Mouse (Mus musculus) embryonic facial prominence, embryonic 13.5 days (tissue): Measurements from ENCODE around the gene Lad1. TPM values are rescaled to one million over a fixed set of nuclear protein-coding genes. Genes with fewer than 3 reads are reported as not detected.
A peak's percentile ranks its signal among the peaks of the same experiment; 100 is the strongest.

Source experiments
- ATAC-seq: fragments of 200-750 bp; cut with Nextera tagmentation; 2 replicates; pipeline ENCODE4 v1.8.0; 2017; ENCODE audit warnings: low read depth; ENCODE audit not compliant: insufficient number of reproducible peaks, insufficient read depth, low FRiP score, low TSS enrichment
- H3K27ac ChIP-seq: fragments of 300-500 bp; sonication (generic); 2 replicates; pipeline ENCODE4 v1.5.1; 2015; ENCODE audit warnings: moderate library complexity, mild to moderate bottlenecking, inconsistent platforms
- H3K27me3 ChIP-seq: fragments of 300-500 bp; sonication (generic); 2 replicates; pipeline ENCODE4 v1.6.1; 2015; ENCODE audit warnings: mild to moderate bottlenecking, inconsistent platforms
- H3K36me3 ChIP-seq: fragments of 300-500 bp; sonication (generic); 2 replicates; pipeline ENCODE4 v1.6.1; 2015; ENCODE audit warnings: mild to moderate bottlenecking, inconsistent platforms
- H3K4me1 ChIP-seq: fragments of 300-500 bp; sonication (generic); 2 replicates; pipeline ENCODE4 v1.6.1; 2015; ENCODE audit warnings: inconsistent platforms
- H3K4me2 ChIP-seq: fragments of 300-500 bp; sonication (generic); 2 replicates; pipeline ENCODE4 v1.6.1; 2015; ENCODE audit warnings: moderate library complexity, mild to moderate bottlenecking, inconsistent platforms
- H3K4me3 ChIP-seq: fragments of 300-500 bp; sonication (generic); 2 replicates; pipeline ENCODE4 v1.5.1; 2015; ENCODE audit warnings: mild to moderate bottlenecking, inconsistent platforms
- H3K9ac ChIP-seq: fragments of 300-500 bp; sonication (generic); 2 replicates; pipeline ENCODE4 v1.6.1; 2015; ENCODE audit warnings: mild to moderate bottlenecking, inconsistent platforms
- H3K9me3 ChIP-seq: fragments of 300-500 bp; sonication (generic); 2 replicates; pipeline ENCODE4 v1.6.1; 2016; ENCODE audit warnings: inconsistent platforms
- WGBS: fragments of 180-500 bp; shearing (Covaris S2); methylation state at CpG from one replicate; pipeline ENCODE4 v1.1.7; 2015; ENCODE audit warnings: mixed read lengths; 5-methylcytosine and 5-hydroxymethylcytosine counted together
- polyA plus RNA-seq: library from polyadenylated mRNA; unstranded; fragments of >200 nt; fragmentation: Nextera tagmentation; extraction: Ambion mirVana; gene quantifications from 2 replicates; pipeline ENCODE4 v1.2.1, GENCODE M21; 2015

The Lad1 gene
- polyA plus RNA-seq, 1 experiment from 2014 or later, result 13.2 TPM

DNA sequence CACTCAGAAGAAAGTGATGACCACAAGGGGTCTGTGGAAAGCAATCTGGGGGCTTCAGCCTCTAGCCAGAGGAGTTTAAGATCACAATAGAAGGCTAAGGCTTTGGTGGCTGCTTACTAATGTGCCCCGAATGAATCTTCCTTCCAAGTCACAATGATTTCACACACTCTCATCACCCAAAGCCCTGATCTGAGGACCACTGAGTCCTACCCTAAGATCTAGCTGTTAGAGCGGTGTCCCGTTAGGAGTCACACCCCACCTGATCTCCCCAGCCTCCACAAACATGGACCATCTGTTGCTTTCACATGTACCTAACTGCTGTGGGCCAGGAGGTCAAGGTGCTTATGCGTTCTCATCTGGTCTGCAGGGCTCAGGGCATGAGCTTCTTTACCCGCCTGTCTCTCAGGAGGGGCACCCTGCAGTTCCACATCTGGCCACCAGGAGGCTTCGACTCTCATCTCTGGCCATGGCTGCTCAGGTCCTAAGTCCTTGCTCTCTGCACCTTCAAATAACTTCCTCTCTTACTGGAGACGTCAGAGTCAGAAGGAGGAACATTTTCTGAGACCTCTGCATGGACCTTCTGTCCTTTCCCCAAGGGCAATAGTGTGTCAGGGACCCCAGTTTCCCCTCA is 7.3 kb upstream of the Lad1 start:
- ATAC-seq, result no peak
- Histone ChIP-seq H3K4me3 (no peak overlapping the region), H3K27ac (no peak overlapping the region), H3K9ac (no peak overlapping the region), H3K36me3 (no peaks in the 10 kb centered on the region), H3K4me2 (no peak overlapping the region), H3K27me3 (peaks cover 11% of the 10 kb centered on the region), H3K9me3 (no peaks in the 10 kb centered on the region), H3K4me1 (peaks cover 12% of the 10 kb centered on the region; the same call in 1 of the 2 replicates)
- 28% methylated on average over 7 of the region's 7 CpGs for WGBS

DNA sequence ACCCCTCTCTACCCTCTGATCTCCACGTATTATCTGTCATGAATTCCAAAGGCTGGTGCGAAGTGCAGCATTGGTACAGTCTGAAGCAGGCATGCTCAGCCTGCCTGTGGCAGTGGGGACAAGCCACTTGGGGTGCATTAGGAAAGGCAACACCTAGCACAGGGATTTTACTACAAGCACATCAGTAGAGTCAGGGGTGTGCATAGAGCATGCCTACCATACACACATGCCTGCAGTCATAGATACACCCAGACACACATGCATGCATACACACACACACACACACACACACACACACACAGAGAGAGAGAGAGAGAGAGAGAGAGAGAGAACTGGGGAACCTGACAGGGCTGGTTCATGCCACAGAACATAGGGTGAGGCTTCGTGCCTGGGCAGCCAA is 6.2 kb upstream of the Lad1 start:
- Histone ChIP-seq H3K9me3 (no peaks in the 10 kb centered on the region), H3K4me2 (no peak overlapping the region), H3K36me3 (no peaks in the 10 kb centered on the region), H3K9ac (no peak overlapping the region), H3K27ac (no peak overlapping the region), H3K4me1 (peaks cover 12% of the 10 kb centered on the region; the same call in 1 of the 2 replicates), H3K4me3 (no peak overlapping the region), H3K27me3 (peaks cover 22% of the 10 kb centered on the region)
- ATAC-seq, result no peak
- 69% methylated on average over 3 of the region's 3 CpGs for WGBS

DNA sequence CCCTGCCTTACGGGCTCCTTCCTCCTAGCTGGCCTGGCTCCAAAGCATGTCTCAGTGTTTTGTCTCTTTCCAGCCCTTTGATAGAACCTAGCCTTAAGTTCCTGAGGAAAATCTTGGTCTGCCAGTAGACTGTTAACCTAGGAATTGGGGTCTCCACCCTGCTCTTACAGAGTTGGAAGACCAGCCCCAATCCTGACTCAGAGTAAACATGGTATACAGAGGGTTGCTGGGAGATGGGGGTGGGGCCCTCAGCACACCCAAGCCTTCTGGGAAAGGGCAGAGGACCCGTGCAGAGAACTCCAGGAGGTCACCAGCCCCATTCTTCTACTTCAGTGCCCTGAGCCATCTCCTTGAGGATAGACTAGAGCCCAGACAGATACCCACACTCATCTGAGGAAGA is 5.8 kb upstream of the Lad1 start:
- Histone ChIP-seq H3K9ac (no peak overlapping the region), H3K27ac (no peak overlapping the region), H3K9me3 (no peaks in the 10 kb centered on the region), H3K36me3 (no peaks in the 10 kb centered on the region), H3K4me1 (0 out of 2 replicates have a peak, but pooled peaks cover 8% of the 10 kb centered on the region), H3K4me2 (no peak overlapping the region), H3K4me3 (no peak overlapping the region), H3K27me3 (peaks cover 26% of the 10 kb centered on the region)
- no peak for ATAC-seq
- 43% methylated on average over 2 of the region's 2 CpGs for WGBS

DNA sequence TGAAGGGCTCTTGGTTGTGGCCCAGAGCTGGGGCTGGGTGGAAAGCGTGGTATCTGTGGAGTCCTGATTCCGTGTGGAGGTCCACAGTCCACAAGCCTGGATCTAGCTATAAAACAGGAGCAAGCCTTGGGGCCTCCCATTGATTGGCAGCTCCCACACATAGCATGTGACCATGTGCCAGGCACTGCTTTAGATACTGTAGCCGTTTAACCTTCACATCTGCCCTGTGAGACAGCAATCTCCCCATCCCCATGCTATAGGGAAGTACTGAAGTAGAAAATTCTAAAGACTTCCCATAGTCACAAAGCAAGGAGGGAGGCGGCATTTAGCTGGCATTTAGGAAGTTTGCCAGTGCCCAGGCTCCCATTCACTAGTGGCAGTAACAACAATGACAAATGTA is 5.3 kb upstream of the Lad1 start:
- Histone ChIP-seq H3K27me3 (peaks cover 31% of the 10 kb centered on the region), H3K27ac (no peak overlapping the region), H3K4me1 (peaks cover 10% of the 10 kb centered on the region; the same call in 1 of the 2 replicates), H3K9ac (no peak overlapping the region), H3K4me2 (no peak overlapping the region), H3K4me3 (no peak overlapping the region), H3K9me3 (no peaks in the 10 kb centered on the region), H3K36me3 (no peaks in the 10 kb centered on the region)
- no peak for ATAC-seq
- WGBS, result 78% methylated on average over 4 of the region's 4 CpGs

GRCm38 (mm10) chr1:135813687-135814395 is 4.6 kb upstream of the Lad1 start:
- H3K9me3 ChIP-seq, result no peaks in the 10 kb centered on the region
- no peak overlapping the region for H3K4me2 ChIP-seq
- no peak overlapping the region for H3K4me3 ChIP-seq
- peaks cover 17% of the 10 kb centered on the region for H3K4me1 ChIP-seq
- peaks cover 38% of the 10 kb centered on the region for H3K27me3 ChIP-seq
- no peak overlapping the region for H3K9ac ChIP-seq
- no peaks in the 10 kb centered on the region for H3K36me3 ChIP-seq
- no peak overlapping the region for H3K27ac ChIP-seq
- WGBS, result 73% methylated on average over 5 of the region's 5 CpGs
- ATAC-seq, result no peak

GRCm38 (mm10) chr1:135814531-135814930 is 3.9 kb upstream of the Lad1 start:
- ATAC-seq, result no peak
- no peak overlapping the region for H3K4me3 ChIP-seq
- no peak overlapping the region for H3K27ac ChIP-seq
- no peaks in the 10 kb centered on the region for H3K9me3 ChIP-seq
- no peak overlapping the region for H3K4me2 ChIP-seq
- peaks cover 22% of the 10 kb centered on the region for H3K4me1 ChIP-seq
- H3K9ac ChIP-seq, result no peak overlapping the region
- H3K27me3 ChIP-seq, result peaks cover 45% of the 10 kb centered on the region
- 74% methylated on average over 5 of the region's 5 CpGs for WGBS
- no peaks in the 10 kb centered on the region for H3K36me3 ChIP-seq

DNA sequence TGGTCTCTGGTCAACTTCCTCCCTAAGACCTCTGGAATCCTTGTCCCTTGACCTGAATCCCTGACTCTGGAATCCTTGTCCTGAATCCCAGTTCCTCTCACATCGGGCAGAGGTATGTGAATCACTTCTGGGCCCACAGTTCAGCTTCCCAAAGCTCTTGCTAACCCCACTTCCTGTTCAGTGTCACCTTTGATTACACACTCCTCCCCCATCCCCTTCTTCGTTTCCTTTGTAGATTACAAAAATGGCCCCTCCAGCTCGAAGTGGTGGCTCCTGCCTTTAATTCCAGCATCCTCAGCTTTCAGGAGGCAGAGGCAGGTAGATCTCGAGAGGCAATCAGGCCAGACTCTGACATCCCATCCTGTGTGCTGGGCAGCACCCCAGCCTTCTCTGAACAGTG is 803 bp upstream of the Lad1 start:
- Histone ChIP-seq H3K4me3 (no peak overlapping the region), H3K9ac (no peak overlapping the region), H3K4me2 (peak overlapping the region; percentile 99; the same call in 1 of the 2 replicates), H3K27me3 (peaks cover 69% of the 10 kb centered on the region), H3K27ac (no peak overlapping the region), H3K9me3 (no peaks in the 10 kb centered on the region), H3K4me1 (peaks cover 18% of the 10 kb centered on the region), H3K36me3 (no peaks in the 10 kb centered on the region)
- 46% methylated on average over 4 of the region's 4 CpGs for WGBS
- no peak for ATAC-seq

GRCm38 (mm10) chr1:135820071-135820470 is 1.7 kb downstream of the Lad1 start:
- Histone ChIP-seq H3K27ac (no peak overlapping the region), H3K4me3 (peak overlapping the region; percentile 60), H3K9ac (no peak overlapping the region), H3K4me1 (peaks cover 15% of the 10 kb centered on the region), H3K9me3 (no peaks in the 10 kb centered on the region), H3K27me3 (peaks cover 71% of the 10 kb centered on the region), H3K4me2 (peak overlapping the region; percentile 99), H3K36me3 (no peaks in the 10 kb centered on the region)
- no peak for ATAC-seq
- WGBS, result 81% methylated on average over 10 of the region's 10 CpGs

DNA sequence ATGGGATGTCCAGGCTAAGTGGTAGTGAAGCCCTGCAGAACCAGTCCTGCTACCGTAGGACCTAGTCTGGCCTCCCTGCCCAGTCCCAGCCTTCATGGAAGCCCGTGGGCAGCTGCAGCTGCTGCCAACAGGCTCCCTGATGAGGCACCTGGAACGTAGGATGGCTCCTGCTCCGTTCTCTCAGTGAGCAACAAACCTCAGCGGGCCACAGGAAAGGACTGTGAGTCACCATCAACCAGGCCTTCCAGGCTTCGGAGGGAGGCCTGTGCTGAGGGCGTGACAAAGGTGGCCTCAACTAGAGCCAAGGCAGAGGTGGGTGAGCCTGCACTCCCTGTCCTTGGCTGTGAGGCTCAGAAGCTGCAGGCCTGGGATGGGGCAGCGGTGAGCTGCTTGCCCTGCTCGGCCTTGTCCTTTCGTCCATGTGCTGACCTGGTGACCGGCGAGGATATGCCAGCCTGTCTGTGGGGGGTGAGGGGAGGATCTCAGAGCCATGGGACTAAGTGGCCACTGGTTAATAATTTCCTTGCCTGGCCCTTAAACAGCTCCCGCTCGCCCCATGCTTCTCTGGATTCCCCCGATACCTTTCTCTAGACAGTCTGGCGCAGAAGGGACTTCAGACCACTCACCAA is 2.5 kb downstream of the Lad1 start:
- H3K4me1 ChIP-seq, result peaks cover 15% of the 10 kb centered on the region
- H3K4me2 ChIP-seq, result peak overlapping the region; percentile 99; the same call in 1 of the 2 replicates
- H3K9me3 ChIP-seq, result no peaks in the 10 kb centered on the region
- H3K4me3 ChIP-seq, result no peak overlapping the region
- WGBS, result 76% methylated on average over 16 of the region's 16 CpGs
- no peaks in the 10 kb centered on the region for H3K36me3 ChIP-seq
- peaks cover 65% of the 10 kb centered on the region for H3K27me3 ChIP-seq
- no peak overlapping the region for H3K27ac ChIP-seq
- no peak overlapping the region for H3K9ac ChIP-seq
- ATAC-seq, result no peak

- no peak overlapping the region for H3K4me3 ChIP-seq
- H3K4me2 ChIP-seq, result no peak overlapping the region
- 79% methylated on average over 7 of the region's 7 CpGs for WGBS
- ATAC-seq, result no peak
- peaks cover 56% of the 10 kb centered on the region for H3K27me3 ChIP-seq
- H3K4me1 ChIP-seq, result peaks cover 15% of the 10 kb centered on the region
- no peaks in the 10 kb centered on the region for H3K9me3 ChIP-seq
- H3K27ac ChIP-seq, result no peak overlapping the region
- no peak overlapping the region for H3K9ac ChIP-seq
- no peaks in the 10 kb centered on the region for H3K36me3 ChIP-seq
These were observed 3.4 kb downstream of the Lad1 start for GRCm38 (mm10) chr1:135821780-135822179.

GRCm38 (mm10) chr1:135828918-135829317 is 10.5 kb downstream of the Lad1 start:
- Histone ChIP-seq H3K4me3 (no peak overlapping the region), H3K9ac (no peak overlapping the region), H3K9me3 (no peaks in the 10 kb centered on the region), H3K36me3 (no peaks in the 10 kb centered on the region), H3K4me2 (no peak overlapping the region), H3K27me3 (peaks cover 3% of the 10 kb centered on the region), H3K27ac (no peak overlapping the region), H3K4me1 (peaks cover under 1% of the 10 kb centered on the region)
- 30% methylated on average over 1 of the region's 1 CpGs for WGBS
- no peak for ATAC-seq
